Mouse (Mus musculus) natural killer cell, adult 2 months (primary cell): ENCODE measurements at regions not wholly inside any gene's neighbourhood (a gene's known extent, or its start where the extent isn't known, plus 50 kb on each side); places are given as distances from the start of the nearest gene placed in this dataset.
A peak's percentile ranks its signal among the peaks of the same experiment; 100 is the strongest.

Experiments used
- DNase-seq, 2 experiments: peaks; one replicate each; pipeline ENCODE4 v3.0.0; 2022; ENCODE audit warnings: low spot score in 2 of 2

DNA sequence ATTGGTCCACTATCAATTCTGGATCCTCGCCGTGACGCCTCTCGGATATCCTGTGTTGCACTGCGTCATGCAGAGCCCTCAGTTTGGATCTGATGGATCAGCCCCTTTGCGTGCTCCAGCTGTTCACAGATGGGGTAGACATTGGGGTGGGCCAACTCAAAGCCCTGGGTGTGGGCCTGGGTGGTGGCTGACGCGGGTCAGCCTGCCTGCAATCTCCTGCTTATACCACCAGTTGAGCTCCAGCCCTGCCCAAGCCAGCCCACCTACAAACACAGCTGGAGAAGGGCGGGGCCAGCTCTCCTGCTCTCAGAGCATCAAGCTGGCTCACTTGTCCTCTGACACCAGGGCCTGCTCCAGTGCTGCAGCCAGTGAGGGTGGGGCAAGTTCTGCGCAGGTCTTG is 73.1 kb downstream of the Rps15a start:
- DNase-seq = no peak

GRCm38 (mm10) chr7:118039862-118040261 is 76.1 kb downstream of the Rps15a start:
- no peak for DNase-seq

DNA sequence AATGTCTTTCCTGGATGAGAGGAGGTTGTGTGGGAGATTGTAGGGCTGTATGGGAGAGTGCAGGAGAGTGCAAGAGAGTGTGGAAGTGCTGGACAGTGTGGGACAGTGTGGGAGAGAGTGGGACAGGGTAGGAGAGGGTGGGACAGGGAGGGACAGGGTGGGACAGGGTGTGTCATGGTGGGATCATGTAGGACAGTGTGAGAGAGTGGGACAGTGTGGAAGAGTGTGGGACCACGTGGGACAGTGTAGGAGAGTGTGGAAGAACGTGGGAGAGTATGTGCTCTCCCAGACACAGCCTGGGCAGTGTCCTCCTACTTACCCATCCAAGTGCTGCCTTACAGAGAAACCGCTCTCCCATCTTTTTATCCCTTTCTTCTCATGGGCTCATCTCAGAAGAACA is 78.9 kb downstream of the Rps15a start:
- DNase-seq = no peak

- DNase-seq = no peak
These were observed 89.9 kb downstream of the Rps15a start for GRCm38 (mm10) chr7:118026106-118026526.

DNA sequence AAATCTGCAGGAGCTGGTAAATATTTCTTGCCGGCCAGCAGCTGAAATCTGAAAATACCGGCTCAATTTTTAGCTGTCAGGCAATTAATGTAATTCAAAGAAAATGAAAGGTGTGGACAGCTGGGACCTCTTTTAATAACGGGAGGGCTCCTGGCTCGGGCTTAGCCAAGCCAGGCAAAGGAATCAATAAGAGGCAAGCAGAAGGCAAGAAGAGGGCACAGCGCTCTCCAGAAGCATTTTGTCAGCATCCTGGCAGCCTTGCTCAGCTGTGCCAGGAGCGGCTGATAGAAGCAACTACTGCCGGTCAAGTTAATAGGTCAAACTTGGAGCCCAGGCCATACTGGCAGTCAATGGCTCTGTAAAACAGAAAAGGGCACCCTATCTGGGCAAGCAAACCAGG is 111.4 kb downstream of the Rps15a start:
- no peak for DNase-seq

DNA sequence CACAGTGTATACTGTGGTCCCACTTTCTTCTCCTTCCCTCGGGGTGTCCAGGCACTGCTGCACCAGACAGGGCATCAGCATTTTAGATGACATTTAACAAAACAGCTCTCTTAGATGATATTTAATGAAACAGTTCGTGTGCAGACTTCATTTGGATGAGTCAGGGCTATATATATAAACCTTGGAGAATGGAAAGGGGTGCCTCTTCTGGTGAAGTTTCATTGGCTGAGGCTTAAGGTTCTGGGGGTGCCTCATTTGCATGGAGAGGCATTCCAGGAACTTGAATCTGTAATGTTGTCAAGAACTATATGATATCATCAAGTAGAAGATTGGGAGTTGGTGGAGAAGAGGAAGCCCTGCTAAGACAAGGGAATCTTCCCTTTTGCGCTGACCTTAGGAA is 114.1 kb downstream of the Rps15a start:
- DNase-seq = no peak

- no peak for DNase-seq
These were observed 114.9 kb downstream of the Rps15a start for GRCm38 (mm10) chr7:118001121-118001520.

GRCm38 (mm10) chr7:117982177-117982576 is 133.8 kb downstream of the Rps15a start:
- no peak for DNase-seq

DNA sequence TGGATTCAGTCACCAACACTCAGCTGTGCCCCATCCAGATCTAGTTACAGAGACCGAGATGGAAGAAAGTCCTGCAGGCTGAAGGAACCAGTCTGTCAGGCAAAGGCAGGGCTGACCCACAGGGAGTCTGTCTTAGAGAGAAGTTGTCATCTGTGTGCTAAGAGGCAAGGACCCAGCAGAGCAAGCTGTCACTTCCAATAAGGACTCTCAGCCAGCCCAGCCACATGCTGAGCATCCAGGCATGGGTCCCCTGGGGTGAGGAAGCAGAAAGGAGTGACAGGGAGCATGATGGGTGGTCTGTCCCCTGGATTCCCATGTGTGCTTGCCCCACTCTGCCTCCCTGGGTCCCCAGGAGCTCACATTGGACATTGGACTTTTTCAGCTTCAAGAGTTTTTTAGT is 144.8 kb downstream of the Rps15a start:
- no peak for DNase-seq

DNA sequence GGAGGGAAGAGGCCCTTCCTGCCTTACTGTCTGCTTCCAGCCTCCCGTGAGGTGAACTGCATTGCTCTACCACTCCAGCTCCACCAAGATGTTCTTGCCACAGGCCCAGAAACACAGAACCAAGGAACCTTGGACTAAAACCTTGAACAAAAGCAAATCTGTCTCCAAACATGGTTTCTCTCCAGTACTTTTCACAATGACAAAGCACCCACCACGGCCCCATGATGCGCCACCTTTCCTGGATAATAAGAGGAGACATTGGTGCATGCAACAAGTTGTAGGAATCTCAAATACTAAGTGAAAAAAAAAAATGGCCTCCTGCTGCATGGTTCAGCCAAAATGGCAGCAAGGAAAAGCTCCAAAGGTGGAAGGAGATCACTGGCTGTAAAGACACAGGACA is 172.6 kb downstream of the Rps15a start:
- no peak for DNase-seq

GRCm38 (mm10) chr7:117939618-117940017 is 176.4 kb downstream of the Rps15a start:
- DNase-seq = no peak

DNA sequence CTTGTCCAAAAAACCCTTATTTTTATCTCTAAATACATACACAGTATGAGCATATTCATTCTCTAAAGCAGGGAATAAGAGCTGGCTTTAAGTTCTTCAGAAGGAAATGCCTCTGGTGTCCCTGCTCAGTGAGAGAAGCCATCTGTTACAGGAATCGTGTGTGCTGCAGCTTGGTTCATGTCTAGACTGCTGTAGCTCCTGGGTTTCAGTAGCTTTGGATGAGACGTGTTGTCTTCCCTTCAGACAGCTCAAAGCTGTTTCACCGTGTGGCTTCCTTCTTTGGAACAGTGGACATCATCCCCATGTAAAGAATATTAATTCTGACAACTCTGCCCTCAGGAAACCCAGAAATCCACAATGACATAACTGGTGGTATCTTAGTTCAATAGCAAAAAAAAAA is 181.1 kb downstream of the Rps15a start:
- no peak for DNase-seq

DNA sequence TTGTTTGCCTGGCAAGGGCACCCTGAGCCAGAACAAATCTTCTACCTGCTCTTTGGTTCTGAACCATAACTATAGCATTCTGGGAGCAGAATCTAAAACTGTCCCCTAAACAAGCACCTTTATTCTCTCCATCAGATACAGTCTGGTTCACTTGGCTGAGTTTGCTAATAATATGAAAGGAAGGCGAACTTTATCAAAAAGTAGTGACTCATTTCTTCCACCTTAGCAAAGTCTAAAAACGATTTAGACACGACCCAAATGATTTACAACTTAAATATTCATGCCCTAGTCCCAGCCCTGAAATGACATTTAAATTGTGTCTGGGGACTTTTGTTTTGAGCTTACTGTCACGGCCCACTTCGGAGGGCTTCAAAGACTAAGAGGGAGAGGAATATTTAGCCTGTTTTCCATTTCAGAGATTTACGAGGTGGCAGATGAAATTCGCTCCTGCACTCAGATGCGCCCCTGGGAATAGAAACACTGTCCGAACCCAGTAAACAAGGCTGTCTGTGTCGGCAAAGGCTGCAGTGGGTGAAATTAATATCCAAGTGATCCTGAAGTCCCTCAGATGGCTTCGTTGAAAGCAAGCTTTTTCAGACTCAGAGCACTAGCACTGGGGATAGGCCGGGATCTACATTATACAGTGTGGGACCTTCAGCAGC is 184.6 kb downstream of the Rps15a start:
- DNase-seq = no peak

DNA sequence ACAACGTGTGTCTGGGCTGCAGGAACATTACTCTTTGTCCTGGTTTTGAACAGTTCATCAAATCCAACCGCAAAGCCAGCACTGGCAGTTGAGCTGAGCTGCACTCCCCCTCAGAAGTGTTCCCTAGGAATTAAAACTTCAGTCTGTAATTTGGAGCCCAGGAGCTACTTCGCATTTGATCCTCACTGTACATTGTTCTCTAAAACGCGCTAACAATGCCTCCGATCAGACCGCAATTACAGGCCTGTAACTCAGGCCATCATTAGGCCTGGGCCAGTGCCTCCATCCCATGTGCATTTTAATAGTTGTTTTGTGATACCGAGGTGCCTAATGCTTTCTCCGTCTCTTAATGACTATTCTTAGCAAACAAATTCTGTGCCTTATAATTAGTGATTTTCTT is 185.6 kb downstream of the Rps15a start:
- no peak for DNase-seq

DNA sequence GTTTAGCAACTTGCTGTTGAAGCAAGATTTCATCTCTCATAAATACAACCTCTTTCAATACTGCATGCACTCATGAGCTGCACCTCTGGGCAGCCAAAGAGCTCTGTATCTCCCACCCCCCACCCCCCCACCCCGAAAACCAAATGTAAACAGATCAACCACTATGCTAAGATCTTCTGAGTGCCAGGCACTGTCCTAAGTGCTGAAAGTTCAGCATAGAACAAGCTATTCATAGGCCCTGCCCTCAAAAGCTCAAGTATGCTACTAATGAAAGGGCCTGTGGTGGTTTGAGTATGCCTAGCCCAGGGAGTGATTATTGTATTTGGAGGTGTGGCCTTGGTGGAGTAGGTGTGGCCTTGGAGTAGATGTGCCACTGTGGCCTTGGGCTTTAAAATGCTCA is 189.6 kb downstream of the Rps15a start:
- DNase-seq = no peak

- no peak for DNase-seq
These were observed 193.7 kb downstream of the Rps15a start for GRCm38 (mm10) chr7:117922270-117922669.

GRCm38 (mm10) chr7:117918206-117918995 is 197.6 kb downstream of the Rps15a start:
- no peak for DNase-seq

- DNase-seq = no peak
These were observed 199.1 kb downstream of the Rps15a start for GRCm38 (mm10) chr7:117916915-117917314.

- no peak for DNase-seq
These were observed 203.5 kb downstream of the Rps15a start for GRCm38 (mm10) chr7:117912453-117912852.

- no peak for DNase-seq
These were observed 204.9 kb downstream of the Rps15a start for GRCm38 (mm10) chr7:117911062-117911461.

GRCm38 (mm10) chr7:117896528-117896927 is 219.5 kb downstream of the Rps15a start:
- DNase-seq = no peak

DNA sequence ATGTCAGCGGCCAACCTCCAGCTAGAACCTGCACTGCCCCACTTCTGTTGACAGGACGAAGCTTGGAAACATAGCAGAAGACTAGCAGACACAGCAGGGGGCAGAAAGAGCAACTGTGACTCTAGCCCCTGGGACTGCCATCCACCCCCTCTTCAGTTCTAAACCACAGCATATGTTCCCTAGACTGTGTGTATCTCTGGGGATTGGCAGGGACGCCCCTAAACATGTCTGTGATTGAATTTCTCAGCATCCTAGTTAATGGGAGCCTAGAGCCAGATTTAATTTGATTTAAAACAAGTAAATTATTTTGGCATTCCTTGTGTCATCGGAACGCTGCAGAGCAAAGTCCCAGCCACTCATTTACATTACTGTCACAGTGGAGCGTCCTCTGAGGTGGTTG is 228.7 kb downstream of the Rps15a start:
- no peak for DNase-seq

DNA sequence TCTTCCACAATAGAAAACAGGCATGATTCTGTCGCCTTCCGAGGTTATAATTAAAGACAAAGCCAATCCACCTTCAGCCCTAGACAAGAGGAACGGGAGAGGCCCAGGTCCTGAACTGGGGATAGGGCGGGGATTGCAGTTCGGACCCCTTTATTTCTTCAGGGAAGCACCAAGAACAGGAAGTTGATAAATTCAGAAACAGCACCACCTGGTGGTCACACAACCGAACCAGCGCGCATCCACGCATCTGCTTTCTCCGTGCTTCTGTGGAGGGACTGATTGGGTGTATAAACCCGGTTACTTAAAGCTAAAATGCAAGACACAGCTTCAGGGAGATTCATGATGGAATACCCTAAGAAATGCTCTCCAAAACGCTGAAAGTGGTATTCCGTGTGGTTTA is 233.2 kb downstream of the Rps15a start:
- peak; percentile 7 to 51 for DNase-seq
